Mouse (Mus musculus) G1E (cell line): Measurements from ENCODE around the gene Rprm. TPM values are rescaled to one million over a fixed set of nuclear protein-coding genes. Genes with fewer than 3 reads are reported as not detected.

Experiments used
- ATAC-seq: 2 replicates; pipeline ENCODE4 v1.8.0; 2016; ENCODE audit warnings: mild to moderate bottlenecking; ENCODE audit not compliant: insufficient number of reproducible peaks, poor library complexity, low FRiP score, severe bottlenecking; ENCODE audit errors: extremely low read depth
- DNase-seq: peaks from one replicate; pipeline ENCODE4 v3.0.0; 2012; ENCODE audit warnings: low spot score
- H3K27me3 ChIP-seq: 2 replicates; pipeline ENCODE4 v1.6.1; 2012; ENCODE audit warnings: mild to moderate bottlenecking, low read length, inconsistent platforms; ENCODE audit not compliant: insufficient read depth
- H3K36me3 ChIP-seq: replicated peaks from 2 replicates; pipeline ENCODE3; 2012; ENCODE audit warnings: mild to moderate bottlenecking, inconsistent platforms
- H3K4me1 ChIP-seq: 2 replicates; pipeline ENCODE4 v1.6.1; 2012; ENCODE audit warnings: low read depth, low read length, inconsistent platforms, mixed read lengths; ENCODE audit not compliant: insufficient read depth
- H3K4me3 ChIP-seq: 2 replicates; pipeline ENCODE4 v1.5.1; 2012; ENCODE audit warnings: low read depth, mild to moderate bottlenecking, inconsistent platforms, low read length, moderate library complexity, mixed read lengths
- H3K9me3 ChIP-seq: replicated peaks from 2 replicates; pipeline ENCODE4 v1.6.1; 2012; ENCODE audit warnings: inconsistent platforms
- CTCF ChIP-seq: IDR thresholded peaks from 2 replicates; pipeline ENCODE4 v1.5.1; 2012; ENCODE audit warnings: low read depth, low read length, inconsistent platforms, mixed read lengths
- GATA1 ChIP-seq: IDR thresholded peaks from 2 replicates; pipeline ENCODE4 v1.6.1; 2012; ENCODE audit warnings: borderline replicate concordance, low read length, inconsistent platforms, mixed read lengths
- GATA2 ChIP-seq: IDR thresholded peaks from 2 replicates; pipeline ENCODE4 v1.6.1; 2012; ENCODE audit warnings: low read depth, low read length, inconsistent platforms, borderline replicate concordance
- POLR2AphosphoS5 ChIP-seq: IDR thresholded peaks from 2 replicates; pipeline ENCODE4 v1.6.1; 2012; ENCODE audit warnings: low read depth, low read length, inconsistent platforms; ENCODE audit not compliant: insufficient replicate concordance
- TAL1 ChIP-seq: conservative IDR thresholded peaks from 2 replicates; pipeline ENCODE4 v1.6.1; 2012; ENCODE audit warnings: low read depth, low read length, inconsistent platforms, mixed read lengths
- polyA plus RNA-seq: library from polyadenylated mRNA; stranded (reverse); fragments of >175 nt; gene quantifications from 2 replicates; pipeline ENCODE4 v1.2.3, GENCODE M21; 2012
- total RNA-seq, 2 experiments: library from RNA; stranded (forward) in 1 of 2; stranded (reverse) in 1 of 2; fragments of 200-1000 nt in 1 of 2; fragments of >200 nt in 1 of 2; fragmentation: Nextera tagmentation in 1 of 2; gene quantifications; 2 replicates each; pipeline ENCODE4 v1.2.3; 2014 to 2017

Gene Rprm
- not detected in 2 replicates for total RNA-seq (2014; fragmentation: Nextera tagmentation)
- total RNA-seq (2017) = not detected in 2 replicates
- polyA plus RNA-seq = not detected in 2 replicates

- H3K36me3 ChIP-seq = no peaks in the 10 kb centered on the region
- no peak for DNase-seq
- H3K27me3 ChIP-seq = no peaks in the 10 kb centered on the region
- no peak for ATAC-seq
- peaks cover 22% of the 10 kb centered on the region for H3K9me3 ChIP-seq
- H3K4me3 ChIP-seq = no peak within 1 kb of the TSS; the same call in 1 of the 2 replicates
- TF ChIP-seq GATA1 = no peak
- no peak for TF ChIP-seq CTCF
- TF ChIP-seq TAL1 = no peak
- no peak for TF ChIP-seq POLR2AphosphoS5
- no peak for TF ChIP-seq GATA2
- H3K4me1 ChIP-seq = no peaks in the 10 kb centered on the region
These were observed at the start of gene Rprm for GRCm38 (mm10) chr2:54085430-54086087. Rprm (minus strand) TSS chr2:54085552.

GRCm38 (mm10) chr2:54119305-54119704 lies 34.0 kb upstream of the Rprm start:
- no peaks in the 10 kb centered on the region; the same call in 1 of the 2 replicates for H3K9me3 ChIP-seq
- H3K27me3 ChIP-seq = no peaks in the 10 kb centered on the region
- no peak for DNase-seq
- TF ChIP-seq CTCF = no peak
- no peak for TF ChIP-seq GATA2
- no peak for TF ChIP-seq POLR2AphosphoS5
- TF ChIP-seq TAL1 = no peak
- no peak for TF ChIP-seq GATA1
- no peaks in the 10 kb centered on the region for H3K36me3 ChIP-seq
- no peak overlapping the region for H3K4me3 ChIP-seq
- no peak for ATAC-seq
- H3K4me1 ChIP-seq = no peaks in the 10 kb centered on the region

GRCm38 (mm10) chr2:54118881-54119280 lies 33.5 kb upstream of the Rprm start:
- Histone ChIP-seq H3K9me3 (no peaks in the 10 kb centered on the region; the same call in 1 of the 2 replicates), H3K4me1 (no peaks in the 10 kb centered on the region), H3K36me3 (no peaks in the 10 kb centered on the region), H3K27me3 (no peaks in the 10 kb centered on the region), H3K4me3 (no peak overlapping the region)
- no peak for DNase-seq
- no peak for TF ChIP-seq GATA2
- no peak for TF ChIP-seq TAL1
- no peak for TF ChIP-seq POLR2AphosphoS5
- no peak for TF ChIP-seq GATA1
- no peak for TF ChIP-seq CTCF
- no peak for ATAC-seq

GRCm38 (mm10) chr2:54111294-54111693 lies 25.9 kb upstream of the Rprm start:
- H3K4me1 ChIP-seq = no peaks in the 10 kb centered on the region
- no peaks in the 10 kb centered on the region for H3K9me3 ChIP-seq
- ATAC-seq = no peak
- no peak overlapping the region for H3K4me3 ChIP-seq
- TF ChIP-seq TAL1 = no peak
- DNase-seq = no peak
- no peaks in the 10 kb centered on the region for H3K27me3 ChIP-seq
- no peaks in the 10 kb centered on the region for H3K36me3 ChIP-seq

GRCm38 (mm10) chr2:54106232-54106726 lies 20.9 kb upstream of the Rprm start:
- H3K4me1 ChIP-seq = no peaks in the 10 kb centered on the region
- H3K36me3 ChIP-seq = no peaks in the 10 kb centered on the region
- TF ChIP-seq GATA1 (no peak), CTCF (no peak), GATA2 (no peak), TAL1 (no peak), POLR2AphosphoS5 (no peak)
- H3K4me3 ChIP-seq = no peak overlapping the region
- peaks cover 5% of the 10 kb centered on the region; the same call in 1 of the 2 replicates for H3K9me3 ChIP-seq
- no peaks in the 10 kb centered on the region for H3K27me3 ChIP-seq
- DNase-seq (no peak), ATAC-seq (no peak)

GRCm38 (mm10) chr2:54099939-54100338 lies 14.6 kb upstream of the Rprm start:
- ATAC-seq = no peak
- TF ChIP-seq GATA1 (no peak), TAL1 (no peak), CTCF (no peak), GATA2 (no peak), POLR2AphosphoS5 (no peak)
- Histone ChIP-seq H3K36me3 (no peaks in the 10 kb centered on the region), H3K27me3 (no peaks in the 10 kb centered on the region), H3K4me3 (no peak overlapping the region), H3K9me3 (peaks cover 5% of the 10 kb centered on the region; the same call in 1 of the 2 replicates), H3K4me1 (no peaks in the 10 kb centered on the region)
- DNase-seq = no peak
